Mouse (Mus musculus) macrophage (primary cell): Measurements from ENCODE around the gene Brk1. TPM values are rescaled to one million over a fixed set of nuclear protein-coding genes. Genes with fewer than 3 reads are reported as not detected.

ENCODE experiments used
- H3K27ac ChIP-seq: fragments of 350-480 bp; formaldehyde crosslinking; 2 replicates; pipeline ENCODE4 v1.9.0; 2021
- H3K36me3 ChIP-seq: fragments of 350-480 bp; formaldehyde crosslinking; 2 replicates; pipeline ENCODE4 v1.9.0; 2021; ENCODE audit errors: inconsistent target
- H3K4me3 ChIP-seq: fragments of 350-480 bp; formaldehyde crosslinking; 2 replicates; pipeline ENCODE4 v1.9.0; 2021; ENCODE audit errors: inconsistent target
- H3K79me2 ChIP-seq: fragments of 350-480 bp; formaldehyde crosslinking; 2 replicates; pipeline ENCODE4 v1.9.0; 2021; ENCODE audit errors: inconsistent target
- WGBS: methylation state at CpG from one replicate; pipeline ENCODE4 v1.1.7; 2026; ENCODE audit warnings: inconsistent platforms; ENCODE audit not compliant: missing documents; 5-methylcytosine and 5-hydroxymethylcytosine counted together
- polyA plus RNA-seq: library from polyadenylated mRNA; stranded (reverse); fragments of 250-400 nt; gene quantifications from 3 replicates; pipeline ENCODE4 v1.2.4, GENCODE M21; 2018; ENCODE audit warnings: inconsistent platforms
- total RNA-seq, 78 experiments: library from RNA; depleted of rRNA; stranded (reverse); fragments of 250-400 nt; gene quantifications; 1 replicate in 9 of 78; 2 replicates in 24 of 78; 3 replicates in 43 of 78; 4 replicates in 2 of 78; pipeline ENCODE4 v1.2.4; 2018; ENCODE audit warnings: inconsistent platforms in 56 of 78

The Brk1 gene
- total RNA-seq (2018; cell fraction: chromatin; rRNA removed) = 10 to 100 TPM; 15.4 to 54.4 (median 26.9) TPM
- total RNA-seq (2018; cell fraction: cytosol; rRNA removed) = 100 to 1,000 TPM; 145 to 203 (median 173) TPM
- total RNA-seq (2018; cell fraction: nucleus; rRNA removed) = 10 to 100 TPM; 32.5 to 92.7 (median 63.3) TPM
- polyA plus RNA-seq = 119 to 193 TPM (median 182 TPM) in 3 replicates

GRCm38 (mm10) chr6:113604432-113605223 is at the start of gene Brk1:
Gene Brk1, plus strand, starts transcription at chr6:113604772.
- WGBS = 2% methylated on average over 65 of the region's 65 CpGs
- Histone ChIP-seq H3K4me3 (peak within 1 kb of the TSS; percentile 87), H3K27ac (peak within 1 kb of the TSS; percentile 42; the same call in 1 of the 2 replicates), H3K36me3 (no peaks in the 10 kb centered on the region), H3K79me2 (peaks cover 48% of the 10 kb centered on the region)

- 95% methylated on average over 6 of the region's 6 CpGs for WGBS
- H3K36me3 ChIP-seq = no peaks in the 10 kb centered on the region
- H3K4me3 ChIP-seq = no peak overlapping the region
- H3K27ac ChIP-seq = no peak overlapping the region
- no peaks in the 10 kb centered on the region for H3K79me2 ChIP-seq
Observed at GRCm38 (mm10) chr6:113559736-113560135, 44.8 kb upstream of the Brk1 start.

GRCm38 (mm10) chr6:113564557-113564956 is 40.0 kb upstream of the Brk1 start:
- WGBS = 100% methylated on average over 1 of the region's 1 CpGs
- H3K27ac ChIP-seq = no peak overlapping the region
- no peaks in the 10 kb centered on the region for H3K36me3 ChIP-seq
- H3K4me3 ChIP-seq = no peak overlapping the region
- H3K79me2 ChIP-seq = no peaks in the 10 kb centered on the region

- WGBS = 97% methylated on average over 6 of the region's 6 CpGs
- Histone ChIP-seq H3K36me3 (no peaks in the 10 kb centered on the region), H3K79me2 (no peaks in the 10 kb centered on the region), H3K27ac (no peak overlapping the region), H3K4me3 (no peak overlapping the region)
Observed at GRCm38 (mm10) chr6:113576044-113576443, 28.5 kb upstream of the Brk1 start.

- no peaks in the 10 kb centered on the region for H3K36me3 ChIP-seq
- no peak overlapping the region for H3K4me3 ChIP-seq
- H3K27ac ChIP-seq = no peak overlapping the region
- 94% methylated on average over 3 of the region's 3 CpGs for WGBS
- H3K79me2 ChIP-seq = no peaks in the 10 kb centered on the region
Observed at GRCm38 (mm10) chr6:113579306-113579705, 25.3 kb upstream of the Brk1 start.

GRCm38 (mm10) chr6:113583023-113583422 is 21.5 kb upstream of the Brk1 start:
- Histone ChIP-seq H3K79me2 (no peaks in the 10 kb centered on the region), H3K27ac (no peak overlapping the region), H3K4me3 (no peak overlapping the region), H3K36me3 (no peaks in the 10 kb centered on the region)
- WGBS = 98% methylated on average over 4 of the region's 4 CpGs

- Histone ChIP-seq H3K36me3 (no peaks in the 10 kb centered on the region), H3K79me2 (no peaks in the 10 kb centered on the region), H3K27ac (no peak overlapping the region), H3K4me3 (no peak overlapping the region)
- WGBS = 95% methylated on average over 5 of the region's 5 CpGs
Observed at GRCm38 (mm10) chr6:113585065-113585464, 19.5 kb upstream of the Brk1 start.

- Histone ChIP-seq H3K27ac (no peak overlapping the region), H3K4me3 (no peak overlapping the region), H3K36me3 (no peaks in the 10 kb centered on the region), H3K79me2 (no peaks in the 10 kb centered on the region)
- 94% methylated on average over 4 of the region's 5 CpGs for WGBS
Observed at GRCm38 (mm10) chr6:113586466-113587183, 17.9 kb upstream of the Brk1 start.

GRCm38 (mm10) chr6:113592637-113593036 is 11.9 kb upstream of the Brk1 start:
- Histone ChIP-seq H3K36me3 (no peaks in the 10 kb centered on the region), H3K79me2 (no peaks in the 10 kb centered on the region)
- WGBS = 97% methylated on average over 2 of the region's 2 CpGs

GRCm38 (mm10) chr6:113597945-113598344 is 6.6 kb upstream of the Brk1 start:
- H3K36me3 ChIP-seq = no peaks in the 10 kb centered on the region

More at GRCm38 (mm10) chr6:113592637-113593036, 11.9 kb upstream of the Brk1 start:
- Histone ChIP-seq H3K27ac (no peak overlapping the region), H3K4me3 (no peak overlapping the region)

GRCm38 (mm10) chr6:113599833-113600232 is 4.7 kb upstream of the Brk1 start:
- Histone ChIP-seq H3K79me2 (peaks cover under 1% of the 10 kb centered on the region; the same call in 1 of the 2 replicates), H3K4me3 (no peak overlapping the region), H3K27ac (no peak overlapping the region), H3K36me3 (no peaks in the 10 kb centered on the region)
- WGBS = 99% methylated on average over 5 of the region's 5 CpGs

More at GRCm38 (mm10) chr6:113597945-113598344, 6.6 kb upstream of the Brk1 start:
- Histone ChIP-seq H3K27ac (no peak overlapping the region), H3K79me2 (no peaks in the 10 kb centered on the region), H3K4me3 (no peak overlapping the region)
- 91% methylated on average over 4 of the region's 4 CpGs for WGBS

- Histone ChIP-seq H3K27ac (no peak within 1 kb of the TSS), H3K4me3 (no peak within 1 kb of the TSS), H3K36me3 (no peaks in the 10 kb centered on the region), H3K79me2 (peaks cover 8% of the 10 kb centered on the region)
- 88% methylated on average over 23 of the region's 23 CpGs for WGBS
Observed at GRCm38 (mm10) chr6:113600543-113601139, 3.9 kb upstream of the Brk1 start, which contains the start of gene Fancd2os. Gene Fancd2os, minus strand, starts transcription at chr6:113600715.

- Histone ChIP-seq H3K36me3 (no peaks in the 10 kb centered on the region), H3K4me3 (no peak overlapping the region), H3K27ac (no peak overlapping the region), H3K79me2 (peaks cover 30% of the 10 kb centered on the region)
- WGBS = 93% methylated on average over 6 of the region's 6 CpGs
Observed at GRCm38 (mm10) chr6:113602821-113603220, 1.8 kb upstream of the Brk1 start.

GRCm38 (mm10) chr6:113603993-113604392 is 579 bp upstream of the Brk1 start:
- Histone ChIP-seq H3K4me3 (peak overlapping the region; percentile 87), H3K36me3 (no peaks in the 10 kb centered on the region), H3K27ac (peak overlapping the region; percentile 22; the same call in 1 of the 2 replicates), H3K79me2 (peaks cover 42% of the 10 kb centered on the region)
- WGBS = 73% methylated on average over 12 of the region's 12 CpGs
